Mouse (Mus musculus) embryonic fibroblast, embryonic 13.5 days (primary cell): ENCODE results near the gene Olfr545. TPM values are rescaled to one million over a fixed set of nuclear protein-coding genes. Genes with fewer than 3 reads are reported as not detected.
"Not testable (repeated sequence)": the region's sequence is repeated elsewhere in the genome, so short reads cannot be mapped to it uniquely, and the experiment has no call there.

Experiments
- H3K27ac ChIP-seq: 2 replicates; pipeline ENCODE4 v1.5.1; 2012; ENCODE audit warnings: low read length, control low read depth, inconsistent platforms; ENCODE audit not compliant: insufficient read depth
- H3K4me1 ChIP-seq: 2 replicates; pipeline ENCODE4 v1.6.1; 2011; ENCODE audit warnings: low read length; ENCODE audit not compliant: control insufficient read depth, insufficient read depth
- H3K4me3 ChIP-seq: 2 replicates; pipeline ENCODE4 v1.5.1; 2011; ENCODE audit warnings: mild to moderate bottlenecking, control low read depth, low read length; ENCODE audit not compliant: insufficient read depth
- CTCF ChIP-seq: IDR thresholded peaks from 2 replicates; pipeline ENCODE4 v1.5.1; 2011; ENCODE audit warnings: mild to moderate bottlenecking, control low read depth, low read length, moderate library complexity, borderline replicate concordance; ENCODE audit not compliant: insufficient read depth
- POLR2A ChIP-seq: IDR thresholded peaks from 2 replicates; pipeline ENCODE4 v1.6.1; 2011; ENCODE audit warnings: low read depth, mild to moderate bottlenecking, control low read depth, low read length, moderate library complexity
- polyA plus RNA-seq: library from polyadenylated mRNA; stranded (reverse); fragments of >200 nt; gene quantifications from 2 replicates; pipeline ENCODE4 v1.2.4, GENCODE M21; 2011; ENCODE audit warnings: low read depth; ENCODE audit not compliant: missing spikeins, insufficient read length

Gene Olfr545
- polyA plus RNA-seq, 1 experiment = not detected

- no peaks in the 10 kb centered on the region; the same call in 1 of the 2 replicates for H3K4me1 ChIP-seq
- no peak for TF ChIP-seq POLR2A
- no peak for TF ChIP-seq CTCF
- H3K4me3 ChIP-seq = no peak overlapping the region
- no peak overlapping the region for H3K27ac ChIP-seq
Observed at GRCm38 (mm10) chr7:102509726-102510125, 10.4 kb upstream of the Olfr545 start.

- H3K4me1 ChIP-seq = no peaks in the 10 kb centered on the region; the same call in 1 of the 2 replicates
- no peak overlapping the region for H3K4me3 ChIP-seq
Observed at GRCm38 (mm10) chr7:102508666-102509065, 9.3 kb upstream of the Olfr545 start.

DNA sequence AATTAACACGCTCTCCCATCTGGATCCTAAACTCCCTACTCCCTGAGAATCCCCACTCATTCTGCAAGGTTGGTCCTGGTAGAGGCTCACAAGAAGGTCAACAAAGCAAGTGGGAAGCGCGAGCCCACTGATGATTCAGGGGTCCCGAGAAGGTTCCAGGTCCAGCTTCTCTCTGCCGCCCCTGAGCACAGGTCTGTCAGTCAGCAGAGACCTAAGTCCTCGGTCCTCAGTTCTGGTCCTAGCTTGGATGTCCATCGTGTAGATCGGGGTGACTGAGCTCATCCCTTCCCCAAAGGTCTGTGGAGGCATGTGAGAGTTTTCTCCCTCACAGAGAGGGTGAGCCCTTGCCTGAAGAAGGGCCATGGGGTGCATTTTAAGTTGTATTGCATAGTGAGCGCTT, 8.7 kb upstream of the Olfr545 start:
- H3K4me1 ChIP-seq = no peaks in the 10 kb centered on the region; the same call in 1 of the 2 replicates
- H3K27ac ChIP-seq = no peak overlapping the region
- H3K4me3 ChIP-seq = no peak overlapping the region
- TF ChIP-seq POLR2A (no peak), CTCF (no peak)

More at GRCm38 (mm10) chr7:102508666-102509065, 9.3 kb upstream of the Olfr545 start:
- H3K27ac ChIP-seq = no peak overlapping the region
- TF ChIP-seq POLR2A (no peak), CTCF (no peak)

GRCm38 (mm10) chr7:102506848-102507247, 7.5 kb upstream of the Olfr545 start:
- H3K4me3 ChIP-seq = no peak overlapping the region
- no peaks in the 10 kb centered on the region for H3K4me1 ChIP-seq
- H3K27ac ChIP-seq = no peak overlapping the region
- TF ChIP-seq CTCF (peak; percentile 89), POLR2A (no peak)

- TF ChIP-seq POLR2A = no peak
- Histone ChIP-seq H3K4me3 (no peak overlapping the region), H3K27ac (no peak overlapping the region), H3K4me1 (no peaks in the 10 kb centered on the region)
Observed at GRCm38 (mm10) chr7:102501986-102502385, 2.6 kb upstream of the Olfr545 start.

DNA sequence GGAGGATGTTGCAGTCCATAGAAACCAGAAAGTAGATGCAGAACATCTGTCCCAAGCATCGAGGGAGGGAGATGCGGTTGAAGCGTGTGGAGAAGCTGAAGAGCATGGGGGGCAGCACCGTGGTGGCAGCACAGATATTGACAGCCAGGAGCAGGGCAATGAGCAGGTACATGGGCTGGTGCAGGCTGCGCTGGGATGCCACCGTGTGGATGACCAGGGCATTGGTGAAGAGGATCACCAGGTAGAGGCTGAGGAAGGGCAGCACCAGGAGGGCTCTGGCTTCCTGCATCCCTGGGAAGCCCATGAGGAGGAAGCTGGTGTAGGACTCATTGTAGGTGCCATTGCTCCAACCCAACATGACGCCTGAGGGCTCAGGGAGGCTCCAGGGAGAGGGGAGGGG, 5.0 kb downstream of the Olfr545 start:
- not testable (repeated sequence) for H3K4me3 ChIP-seq, H3K27ac ChIP-seq, H3K4me1 ChIP-seq

DNA sequence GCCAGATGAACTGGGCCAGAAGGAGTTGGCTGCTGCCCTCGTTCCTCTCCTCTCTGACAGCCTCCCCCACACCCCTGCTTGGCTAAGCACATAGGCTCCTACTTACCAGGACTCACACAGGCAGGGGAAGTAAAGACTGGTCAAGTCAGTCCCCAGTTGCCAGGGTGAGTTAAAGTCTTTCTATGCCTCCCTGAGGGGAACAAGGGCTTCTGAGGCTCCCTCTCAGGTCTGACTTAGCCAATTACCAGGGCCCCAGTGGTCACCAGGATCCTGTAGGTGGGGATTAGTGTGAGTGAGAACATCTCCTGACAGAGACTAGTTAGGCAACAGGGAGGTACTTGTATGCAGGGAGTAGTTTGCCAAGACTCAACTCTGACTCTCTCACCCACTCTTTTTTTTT, 11.2 kb downstream of the Olfr545 start, which contains the start of gene Olfr544:
Gene Olfr544 (minus strand): TSS at position 153 of the 400 bp plus-strand sequence.
- no peak within 1 kb of the TSS for H3K27ac ChIP-seq
- no peak within 1 kb of the TSS for H3K4me3 ChIP-seq

DNA sequence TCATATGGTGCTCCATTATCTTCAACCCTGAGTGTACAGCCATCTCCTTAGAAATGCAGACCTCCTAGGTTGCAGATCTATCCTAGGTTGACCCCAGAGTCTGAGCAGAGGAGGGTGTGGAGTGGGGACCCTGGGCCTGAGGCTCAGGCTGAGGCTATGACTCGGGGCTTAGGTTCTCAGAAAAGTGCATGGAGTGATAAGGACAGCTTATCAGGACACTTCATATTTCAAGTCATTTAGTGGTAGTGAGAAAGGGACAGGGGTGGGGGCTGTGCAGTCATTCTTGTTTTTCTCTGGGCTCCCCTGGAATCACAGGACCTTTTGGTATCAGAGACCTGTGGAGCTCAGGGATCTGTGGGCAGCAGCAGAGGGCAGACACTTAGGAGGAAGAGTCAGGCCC, 13.3 kb downstream of the Olfr545 start:
- peaks cover 3% of the 10 kb centered on the region; the same call in 1 of the 2 replicates for H3K4me1 ChIP-seq
- no peak for TF ChIP-seq POLR2A

More for the DNA sequence above, 11.2 kb downstream of the Olfr545 start, which contains the start of gene Olfr544:
- peaks cover 1% of the 10 kb centered on the region; the same call in 1 of the 2 replicates for H3K4me1 ChIP-seq
- TF ChIP-seq CTCF = no peak
- TF ChIP-seq POLR2A = no peak

GRCm38 (mm10) chr7:102484766-102485165, 14.6 kb downstream of the Olfr545 start:
- not testable (repeated sequence) for H3K4me1 ChIP-seq, H3K4me3 ChIP-seq, H3K27ac ChIP-seq

More for the DNA sequence above, 13.3 kb downstream of the Olfr545 start:
- H3K4me3 ChIP-seq = no peak overlapping the region
- no peak overlapping the region for H3K27ac ChIP-seq

GRCm38 (mm10) chr7:102483665-102484064, 15.7 kb downstream of the Olfr545 start:
- Histone ChIP-seq H3K4me3 (no peak overlapping the region), H3K27ac (peak overlapping the region; percentile 80), H3K4me1 (peaks cover 3% of the 10 kb centered on the region; the same call in 1 of the 2 replicates)
- TF ChIP-seq CTCF (no peak), POLR2A (no peak)

DNA sequence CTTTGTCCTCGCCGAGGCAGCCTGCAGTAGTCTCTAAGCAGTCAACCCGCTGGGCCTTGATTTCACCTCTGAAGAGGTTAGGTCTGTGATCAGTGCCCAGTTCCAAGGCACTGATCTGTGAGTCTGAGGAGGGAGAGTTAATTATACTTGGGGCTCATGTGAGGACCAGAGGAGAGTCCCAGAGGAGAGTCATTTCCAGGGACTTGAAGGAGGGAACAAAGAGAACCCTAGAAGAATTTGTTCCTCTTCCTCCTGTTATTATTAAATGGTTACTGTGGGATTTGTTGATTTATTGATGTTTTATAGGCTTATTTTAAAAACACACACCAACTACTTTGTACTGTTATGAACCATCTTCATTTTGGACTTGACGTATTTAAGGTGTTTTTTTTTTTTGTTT, 17.8 kb downstream of the Olfr545 start, which contains the start of gene Olfr543:
Gene Olfr543 (minus strand): TSS at position 101 of the 400 bp plus-strand sequence.
- TF ChIP-seq POLR2A = no peak
- no peak for TF ChIP-seq CTCF

More for the DNA sequence above, 17.8 kb downstream of the Olfr545 start, which contains the start of gene Olfr543:
- peak within 1 kb of the TSS; percentile 98 for H3K27ac ChIP-seq
- H3K4me3 ChIP-seq = no peak within 1 kb of the TSS
- H3K4me1 ChIP-seq = peaks cover 3% of the 10 kb centered on the region; the same call in 1 of the 2 replicates
